Mouse (Mus musculus) kidney, postnatal 10 days (tissue): ENCODE results near the gene Timd4.

Experiments used
- DNase-seq: peaks from one replicate; pipeline ENCODE4 v3.0.0; 2021; ENCODE audit warnings: mixed read lengths

Gene Timd4

DNA sequence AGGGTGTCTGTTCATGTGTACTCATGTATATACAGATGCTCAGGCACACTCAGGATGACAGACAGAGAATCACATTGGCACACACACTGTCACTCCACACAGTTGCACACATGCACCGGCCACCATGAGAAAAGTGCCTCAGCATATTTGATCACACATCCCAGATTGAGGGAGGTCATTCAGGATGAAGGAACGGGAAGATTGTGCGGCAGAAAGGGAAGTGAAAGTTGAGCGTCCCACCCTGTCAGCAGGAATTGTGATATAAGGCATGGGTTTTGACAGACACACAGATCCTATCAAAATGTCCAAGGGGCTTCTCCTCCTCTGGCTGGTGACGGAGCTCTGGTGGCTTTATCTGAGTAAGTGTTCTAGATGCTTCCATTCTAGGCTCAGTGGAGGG, at the start of gene Timd4:
TSS of gene Timd4 (plus strand) at position 290 of the 400 bp plus-strand sequence.
- no peak for DNase-seq

DNA sequence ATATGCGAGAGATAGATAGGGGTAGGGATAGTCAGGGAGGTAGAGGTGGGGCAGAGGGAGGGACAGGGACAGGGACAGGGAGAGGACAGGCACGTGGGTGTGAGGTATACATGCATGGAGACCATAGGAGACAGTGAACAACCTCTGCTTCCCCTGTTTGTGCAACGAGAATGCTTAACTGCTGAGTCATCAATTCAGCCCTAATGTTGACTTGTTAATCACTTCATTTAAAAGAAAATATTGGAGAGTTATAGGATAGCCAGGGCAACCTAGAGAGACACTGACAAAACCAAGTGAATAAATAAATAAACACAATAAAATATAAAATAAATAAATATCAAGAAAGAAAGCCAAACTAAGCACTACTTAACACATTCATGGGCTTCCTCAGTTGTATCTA, 33.7 kb upstream of the Timd4 start:
- no peak for DNase-seq

DNA sequence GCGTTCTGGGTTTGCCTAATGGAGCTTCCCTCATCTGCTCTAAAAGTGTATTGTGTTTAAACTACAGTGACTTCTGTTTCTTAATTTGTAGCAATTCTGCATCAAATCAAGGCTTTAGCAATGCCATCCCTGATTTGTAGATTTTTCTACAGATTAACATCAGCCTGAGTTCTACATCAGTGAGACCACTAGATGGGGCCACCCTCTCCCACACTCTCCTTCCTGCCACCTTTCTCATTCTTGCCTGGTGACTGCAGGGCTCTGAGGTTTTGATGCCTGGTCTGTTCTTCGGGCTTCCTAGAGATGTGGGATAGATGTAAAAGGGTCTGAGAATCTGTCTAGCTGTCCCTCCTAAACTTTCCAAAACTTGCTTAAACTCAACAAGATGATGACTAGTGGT, 30.8 kb upstream of the Timd4 start:
- no peak for DNase-seq

DNA sequence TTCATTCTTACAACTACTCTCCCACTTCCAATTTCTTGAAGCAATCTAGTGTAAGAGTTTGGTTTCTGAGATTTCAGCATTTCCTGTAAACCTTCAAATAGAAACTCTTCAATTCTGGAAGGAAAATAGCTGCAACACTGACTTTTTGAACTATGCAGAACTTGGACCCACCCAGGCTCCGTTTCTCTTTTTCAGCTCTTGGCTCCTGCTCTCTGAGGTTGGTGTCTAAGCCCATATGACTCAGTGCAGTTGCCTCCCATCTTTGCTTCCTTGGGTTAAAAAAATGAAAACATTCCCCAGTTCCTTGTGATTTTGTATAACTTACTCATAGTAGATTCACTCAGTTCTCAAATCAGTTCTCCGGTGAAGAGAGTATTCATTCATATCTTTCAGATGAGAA, 6.2 kb upstream of the Timd4 start:
- DNase-seq = no peak

DNA sequence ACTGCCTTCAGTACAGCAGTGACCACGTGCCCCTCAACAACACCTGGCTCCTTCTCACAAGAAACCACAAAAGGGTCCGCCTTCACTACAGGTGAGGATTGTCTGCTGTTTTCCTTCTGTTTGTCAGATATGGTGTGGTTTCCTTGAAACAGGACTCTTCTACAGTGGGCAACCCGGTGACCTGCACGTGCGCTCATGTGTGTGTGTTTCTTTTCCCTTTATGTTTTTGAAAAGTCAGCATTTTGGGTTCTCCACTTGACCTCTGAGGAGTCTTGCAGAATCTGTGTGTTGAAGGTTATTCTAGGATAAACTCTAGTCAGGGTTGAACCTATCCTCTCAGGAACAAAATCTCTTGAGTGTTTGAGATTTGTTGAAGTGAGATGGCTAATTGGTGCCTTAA, 7.1 kb downstream of the Timd4 start:
- no peak for DNase-seq

- no peak for DNase-seq
These were observed 9.3 kb downstream of the Timd4 start for GRCm38 (mm10) chr11:46819930-46820329.

GRCm38 (mm10) chr11:46830348-46830747, 19.7 kb downstream of the Timd4 start:
- no peak for DNase-seq

GRCm38 (mm10) chr11:46835080-46835479, 24.5 kb downstream of the Timd4 start:
- DNase-seq = no peak

GRCm38 (mm10) chr11:46842015-46842726, 31.6 kb downstream of the Timd4 start:
- no peak for DNase-seq

DNA sequence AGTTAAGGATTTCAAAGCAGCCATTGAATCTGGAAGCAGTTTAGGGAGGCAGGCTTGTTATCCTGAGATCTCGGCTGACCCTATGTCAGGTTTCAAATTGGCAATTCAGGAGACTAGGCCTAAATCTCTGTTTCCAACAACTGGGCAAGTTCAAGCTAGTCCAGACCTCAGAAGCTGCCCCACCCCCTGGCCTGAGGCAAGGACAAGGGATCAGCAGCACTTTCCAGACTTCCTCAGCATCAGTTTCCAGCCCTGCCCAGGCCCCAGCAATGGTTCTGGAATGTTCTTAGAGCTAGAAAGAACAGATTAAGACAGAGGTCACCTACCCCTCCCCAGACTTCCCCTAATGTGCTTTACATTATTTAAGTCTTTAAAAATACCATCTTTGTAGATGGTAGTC, 36.1 kb downstream of the Timd4 start:
- peak; percentile 32 for DNase-seq

DNA sequence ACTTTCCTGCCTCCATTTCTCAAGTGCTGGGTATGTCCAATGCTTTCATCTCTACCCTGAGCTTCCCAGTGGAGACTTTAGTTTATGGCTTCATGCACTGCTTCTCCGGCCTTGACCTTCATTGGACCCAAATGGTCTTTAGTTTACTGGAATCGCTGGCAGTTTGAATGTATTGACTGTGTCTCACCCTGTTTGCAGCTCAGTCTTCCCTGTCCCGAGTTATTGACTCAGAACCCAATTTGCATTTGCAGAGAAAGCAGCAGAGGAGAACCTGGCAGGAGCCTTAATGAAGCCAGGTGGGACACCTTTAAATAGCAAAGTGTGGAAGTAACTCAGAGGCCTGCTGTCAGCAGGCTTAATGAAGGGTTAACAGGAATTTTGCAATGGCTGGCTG, 37.2 kb downstream of the Timd4 start:
- DNase-seq = no peak

- peak; percentile 39 for DNase-seq
These were observed 37.8 kb downstream of the Timd4 start for GRCm38 (mm10) chr11:46848221-46848971.

- DNase-seq = peak; percentile 35
These were observed 54.2 kb downstream of the Timd4 start for GRCm38 (mm10) chr11:46864809-46865208.

- DNase-seq = no peak
These were observed 58.0 kb downstream of the Timd4 start for GRCm38 (mm10) chr11:46868594-46868993.

DNA sequence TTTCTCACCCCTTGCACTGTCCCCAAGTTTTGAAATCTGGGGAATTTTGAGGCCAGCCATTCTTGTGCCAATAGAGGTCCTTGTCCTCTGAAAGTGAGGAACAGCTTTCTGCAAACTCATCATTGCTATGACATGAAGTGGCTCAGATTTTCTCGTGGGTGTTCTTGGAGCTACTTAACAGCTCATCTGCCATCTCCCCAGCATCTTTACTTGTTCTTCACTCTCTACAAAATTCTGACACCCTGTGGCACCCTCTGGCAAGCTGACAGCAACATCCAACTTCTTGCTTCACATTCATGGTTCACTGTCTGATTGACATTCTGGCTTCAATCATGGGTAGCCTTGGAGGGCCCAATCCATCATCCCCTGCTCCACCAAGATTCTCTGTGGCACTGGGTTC, 65.2 kb downstream of the Timd4 start:
- DNase-seq = no peak

DNA sequence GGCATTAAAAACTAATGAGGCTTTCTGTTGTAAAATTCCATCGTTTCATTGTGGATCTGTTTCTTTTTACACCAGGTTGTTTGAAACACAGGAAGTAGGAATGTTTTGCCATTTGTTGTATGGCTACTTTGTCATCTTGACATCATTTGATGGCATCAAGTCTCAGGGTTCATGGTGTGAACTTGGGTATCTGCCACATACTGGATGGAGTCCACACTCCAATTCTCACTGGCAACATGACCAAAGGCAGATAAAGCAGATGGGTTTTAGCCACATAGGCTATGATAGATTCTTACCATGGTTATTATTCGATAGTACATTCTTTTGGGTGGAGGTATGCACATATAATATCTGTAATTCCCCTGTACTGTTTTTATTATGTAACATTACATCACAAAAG, 71.9 kb downstream of the Timd4 start:
- DNase-seq = no peak

DNA sequence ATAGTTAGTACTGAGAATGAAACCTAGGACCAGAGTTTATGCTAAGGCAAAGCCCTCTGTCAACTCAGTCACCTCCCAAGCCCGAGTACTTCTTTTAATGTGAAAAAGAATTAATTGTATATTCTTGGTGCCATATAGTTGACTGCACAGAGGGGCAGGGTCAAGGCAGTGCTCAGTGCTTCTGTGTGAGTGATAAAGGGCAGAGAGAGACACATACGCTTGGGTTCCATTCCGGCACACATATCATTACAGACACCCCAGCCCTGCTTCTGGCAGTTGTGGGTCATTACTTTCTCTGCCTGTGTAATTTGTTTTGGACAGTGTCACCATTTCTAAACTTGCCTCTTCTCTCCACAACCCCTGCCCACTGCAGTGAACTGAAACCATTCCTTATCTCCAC, 78.5 kb downstream of the Timd4 start:
- DNase-seq = no peak
